Mouse (Mus musculus) left cerebral cortex, postnatal 25 days (tissue): Measurements from ENCODE around the gene Gm28551. TPM values are rescaled to one million over a fixed set of nuclear protein-coding genes. Genes with fewer than 3 reads are reported as not detected.
A peak's percentile ranks its signal among the peaks of the same experiment; 100 is the strongest.

Experiments
- DNase-seq, 2 experiments: peaks; one replicate each; pipeline ENCODE4 v3.0.0; 2022; ENCODE audit warnings: low spot score in 2 of 2, mixed read lengths in 1 of 2
- intact Hi-C: fragments of 180-260 bp; cut with DNase I; formaldehyde crosslinking; loops from one replicate; pipeline ENCODE4 v1.15.1; 2025
- total RNA-seq, 2 experiments: library from RNA; stranded (reverse); gene quantifications; 2 replicates each; pipeline ENCODE4 v1.2.3; 2021

Gene Gm28551
- total RNA-seq, 2 experiments from 2014 or later: 0.25 TPM; not detected in 1

DNA sequence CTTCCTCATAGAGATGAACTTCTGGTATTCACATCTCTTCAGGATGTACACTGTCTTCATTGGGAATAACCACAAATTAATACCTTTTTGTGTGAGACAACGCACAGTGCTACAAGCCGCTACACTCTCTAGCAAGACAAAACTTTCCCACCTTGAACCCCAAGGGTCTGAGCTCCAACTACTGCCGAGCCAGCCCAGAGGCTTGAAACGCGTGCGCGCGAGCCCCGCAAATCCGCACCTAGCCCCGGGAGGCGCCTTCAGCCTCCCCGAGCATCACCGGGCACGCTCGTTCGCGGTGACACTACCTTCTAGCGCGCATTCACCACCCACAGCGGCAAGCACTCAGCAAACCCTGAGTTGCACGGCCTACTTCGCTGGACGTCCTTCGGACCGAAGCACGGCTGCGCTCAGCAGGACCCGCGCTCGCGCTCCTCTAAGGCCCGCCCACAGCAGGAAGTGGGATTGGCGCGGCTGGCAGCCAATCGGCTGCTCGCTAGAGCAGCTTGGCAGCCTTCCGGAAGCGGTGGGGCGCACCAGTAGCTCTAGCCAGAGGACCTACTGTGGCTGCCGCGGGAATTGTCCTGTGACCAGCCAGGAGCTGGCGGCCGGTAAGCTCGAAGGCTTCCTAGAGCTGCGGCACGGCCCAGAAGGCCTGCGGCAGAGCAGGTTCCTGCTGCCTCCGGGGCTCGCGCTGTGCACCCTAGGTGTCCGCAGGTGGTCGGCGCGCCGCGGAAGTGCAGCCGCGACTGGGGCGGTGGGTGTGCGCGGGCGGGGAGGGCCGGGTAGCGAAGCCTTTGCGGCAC, 55.7 kb downstream of the Gm28551 start, which contains the start of the genes Pms1, Ormdl1 and Gm28778:
Pms1 (minus strand) TSS at position 438 of the 803 bp plus-strand sequence.
Ormdl1 (plus strand) TSS at position 515 of the 803 bp plus-strand sequence.
Gm28778 (plus strand) TSS at position 531 of the 803 bp plus-strand sequence.
- intact Hi-C loops: loop anchor here (1.0 kb wide), 1 partner anchor 17 kb away; the partner anchor contains the start of gene Osgepl1
- DNase-seq: peak; percentile 97

DNA sequence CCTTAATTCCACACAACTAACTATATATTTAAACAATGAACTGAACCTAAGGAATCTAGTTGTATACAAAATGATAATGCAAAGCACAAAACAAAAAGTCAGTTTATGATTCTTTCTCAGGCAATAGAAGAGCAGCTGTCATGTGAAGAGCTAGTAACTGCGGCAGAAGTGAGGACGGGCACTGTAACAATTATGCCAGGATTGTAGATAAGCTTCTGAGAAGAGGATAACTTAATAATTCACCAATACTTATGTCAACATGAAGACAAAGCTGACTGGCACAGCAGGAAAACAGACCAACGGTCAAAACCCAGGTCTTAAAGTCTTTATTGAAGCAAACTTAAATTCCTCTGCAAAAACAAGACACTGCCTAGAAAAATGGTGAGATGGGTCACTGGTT, 61.3 kb downstream of the Gm28551 start:
- intact Hi-C loops: no loop called here
- DNase-seq: no peak

Other genes starting within 250 kb of the Gm28551 start
- gene 1700019A02Rik, start 165.0 kb downstream of the Gm28551 start, total RNA-seq: not detected
- gene Pms1, start 55.6 kb downstream of the Gm28551 start, total RNA-seq: 10 to 100 TPM; 21.2 to 22.0 TPM
- gene Ormdl1, start 55.6 kb downstream of the Gm28551 start, total RNA-seq: 1 to 10 TPM; 7.3 to 8.3 TPM
- 1 to 10 TPM in 1 of 2 experiments, not detected in 1; 1.1 TPM for gene Gm28778, start 55.6 kb downstream of the Gm28551 start, total RNA-seq
- 10 to 100 TPM; 21.4 to 22.2 TPM for gene Osgepl1, start 39.0 kb downstream of the Gm28551 start, total RNA-seq
- not detected for gene Asdurf, start within 50 bp of the Gm28551 start, total RNA-seq
- gene Asnsd1, start 85 bp upstream of the Gm28551 start, total RNA-seq: 10 to 100 TPM; 23.3 to 26.4 TPM